Mouse (Mus musculus) common myeloid progenitor, adult 5-6 weeks (primary cell): ENCODE data around the gene Wnt2. TPM values are rescaled to one million over a fixed set of nuclear protein-coding genes. Genes with fewer than 3 reads are reported as not detected.

ENCODE experiments used
- ATAC-seq: replicated peaks from 2 replicates; pipeline ENCODE4 v1.8.0; 2016; ENCODE audit warnings: low read depth, mild to moderate bottlenecking, moderate TSS enrichment, inconsistent platforms; ENCODE audit not compliant: poor library complexity, severe bottlenecking
- total RNA-seq: library from RNA; stranded (forward); fragments of 200-1000, 187-1606 nt; gene quantifications from 2 replicates; pipeline ENCODE4 v1.2.3, GENCODE M21; 2017

Wnt2 gene
- total RNA-seq: not detected in 2 replicates

DNA sequence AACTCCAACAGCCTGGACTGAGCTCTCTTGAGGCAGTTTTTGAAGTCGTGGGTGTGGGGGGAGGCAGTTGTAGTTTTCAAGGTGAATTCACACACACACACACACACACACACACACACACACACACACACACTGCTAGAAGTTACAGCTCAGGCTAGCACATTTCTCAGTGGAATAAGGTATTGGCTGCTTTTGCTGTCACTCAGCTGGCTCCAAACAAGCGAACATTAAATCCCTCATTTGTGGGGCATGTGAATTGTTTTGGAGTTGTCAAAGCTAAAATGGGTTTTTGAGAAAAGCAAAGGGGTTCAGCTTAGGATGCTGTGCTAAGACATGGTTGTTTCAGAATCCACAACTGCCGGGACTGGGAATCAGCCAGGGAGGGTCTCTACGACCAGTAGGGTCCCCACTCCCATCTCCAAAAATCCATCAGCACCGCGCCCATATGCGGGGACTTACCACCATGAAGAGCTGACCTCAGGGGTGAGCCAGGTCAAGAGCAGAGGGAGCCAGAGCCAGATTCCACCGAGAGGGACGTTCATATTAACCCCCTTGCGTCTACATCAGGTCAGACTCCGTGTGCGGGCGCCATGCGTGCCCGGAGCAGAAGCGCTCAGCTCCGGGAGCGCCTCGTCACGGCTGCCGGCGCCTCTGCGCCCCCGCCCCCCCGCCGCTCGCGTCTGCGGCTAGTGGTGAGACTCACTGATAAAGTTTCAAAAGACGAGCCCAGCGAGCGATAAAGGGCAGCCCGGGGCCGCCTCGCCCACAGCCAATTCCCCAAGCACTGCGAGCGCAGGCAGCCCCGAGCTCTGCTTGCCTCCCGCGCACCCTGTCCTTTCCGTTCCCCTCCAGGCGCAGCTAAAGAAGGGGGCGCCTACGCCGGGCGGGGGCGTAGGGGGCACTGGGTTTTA lies at the start of gene Wnt2:
Gene Wnt2 (minus strand): TSS at position 840 of the 911 bp plus-strand sequence.
- peak; percentile 77 for ATAC-seq

DNA sequence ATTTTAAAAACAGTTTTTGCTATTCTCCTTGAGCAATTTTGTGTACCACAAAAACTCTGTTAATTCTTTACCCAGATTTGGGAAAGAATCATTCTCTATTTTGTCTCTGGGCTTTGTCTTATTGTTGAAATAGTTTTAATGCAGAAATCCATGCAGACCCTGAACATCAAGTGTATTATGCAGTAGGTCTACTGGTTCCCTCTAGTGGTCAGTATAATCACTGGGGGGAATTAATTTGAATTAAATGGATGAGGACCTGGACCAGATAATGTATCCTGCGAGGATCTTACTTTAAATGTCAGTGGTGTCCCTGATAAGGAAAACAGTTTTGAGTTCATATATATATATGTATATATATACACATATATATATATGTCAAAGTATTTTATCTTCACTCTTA lies 48.2 kb upstream of the Wnt2 start:
- ATAC-seq: peak; percentile 88

GRCm38 (mm10) chr6:18076986-18077385 lies 46.6 kb upstream of the Wnt2 start:
- no peak for ATAC-seq

DNA sequence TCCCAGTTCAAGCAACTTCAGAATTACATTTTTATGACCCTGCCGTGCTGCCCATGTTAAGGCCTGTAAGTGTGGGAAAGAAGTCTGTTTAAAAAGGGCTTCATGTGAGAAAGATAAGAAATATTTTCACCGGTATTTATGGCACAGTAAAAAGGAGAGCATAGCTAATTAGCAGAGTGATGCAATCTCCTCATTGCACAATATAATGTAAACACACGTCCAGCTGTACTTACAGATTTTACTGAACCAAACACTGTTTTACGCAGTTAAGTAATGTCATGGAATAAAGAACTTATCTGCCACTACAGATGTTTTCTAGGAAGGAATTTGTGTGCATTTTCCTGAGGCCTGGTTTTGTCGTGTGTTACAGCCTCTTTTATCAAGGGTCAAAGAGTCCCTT lies 46.2 kb upstream of the Wnt2 start:
- ATAC-seq: peak; percentile 39; the same call in 1 of the 2 replicates

GRCm38 (mm10) chr6:18057899-18058298 lies 27.5 kb upstream of the Wnt2 start:
- no peak for ATAC-seq

DNA sequence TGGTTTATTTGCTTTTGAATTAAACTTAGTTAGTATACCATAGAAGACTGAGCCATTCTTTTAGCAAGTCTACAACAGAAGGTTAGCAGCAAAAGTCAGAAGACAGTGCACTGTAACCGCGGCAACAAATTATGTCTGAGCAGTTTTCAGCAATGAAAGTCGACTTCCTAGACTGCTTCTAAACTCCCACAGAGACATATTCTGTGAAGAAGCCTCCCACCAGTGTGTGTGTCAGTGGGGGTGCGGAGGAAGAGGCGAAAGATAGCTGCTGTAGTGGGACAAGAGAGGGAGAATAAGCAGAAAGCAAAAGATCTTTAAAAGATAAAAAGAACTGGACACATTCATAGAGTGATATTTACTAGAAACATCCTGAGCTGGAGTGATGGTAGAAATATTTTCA lies 21.3 kb upstream of the Wnt2 start:
- ATAC-seq: no peak

DNA sequence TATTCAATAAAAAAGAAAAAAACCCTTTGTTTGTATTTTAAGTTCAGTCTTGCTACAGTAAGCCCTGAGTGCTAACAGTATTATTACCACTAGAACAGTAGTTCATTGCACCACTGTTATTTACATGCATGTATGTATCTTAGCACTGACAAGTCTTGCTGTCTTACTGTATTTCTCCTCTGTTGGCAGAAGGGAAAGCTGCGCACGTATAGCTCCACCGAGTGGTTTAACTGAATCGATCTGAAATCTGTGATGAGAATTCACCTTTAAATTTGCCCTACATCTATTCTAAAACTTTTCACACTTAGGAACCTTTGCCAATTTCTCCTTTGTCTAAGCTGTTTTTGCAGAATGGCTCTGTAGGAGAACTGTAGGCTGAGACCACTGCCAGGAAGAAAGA lies 13.9 kb upstream of the Wnt2 start:
- no peak for ATAC-seq

DNA sequence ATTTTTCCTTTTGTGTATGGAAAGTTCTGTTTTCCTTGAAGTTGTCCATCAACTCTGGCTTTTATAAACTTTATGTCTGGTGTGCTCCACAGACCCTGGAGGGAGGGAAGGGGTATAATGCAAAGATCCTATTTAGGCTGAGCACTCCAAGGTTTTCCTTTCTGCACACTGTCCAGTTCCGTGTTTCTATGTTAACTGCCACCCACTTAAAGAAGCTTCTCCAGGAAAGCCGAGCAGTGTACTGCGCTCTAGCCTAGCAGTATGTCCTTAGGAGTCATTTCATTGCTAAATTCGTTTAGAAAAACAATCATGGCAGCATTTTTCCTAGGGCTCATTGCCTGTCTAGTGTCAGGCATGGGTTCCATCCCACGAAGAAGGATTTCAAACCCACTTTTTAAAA lies 12.8 kb upstream of the Wnt2 start:
- no peak for ATAC-seq

- 0 out of 2 replicates have a peak, but pooled peaks have one; percentile 8 for ATAC-seq
Measured at GRCm38 (mm10) chr6:18032271-18032670, 1.9 kb upstream of the Wnt2 start.

DNA sequence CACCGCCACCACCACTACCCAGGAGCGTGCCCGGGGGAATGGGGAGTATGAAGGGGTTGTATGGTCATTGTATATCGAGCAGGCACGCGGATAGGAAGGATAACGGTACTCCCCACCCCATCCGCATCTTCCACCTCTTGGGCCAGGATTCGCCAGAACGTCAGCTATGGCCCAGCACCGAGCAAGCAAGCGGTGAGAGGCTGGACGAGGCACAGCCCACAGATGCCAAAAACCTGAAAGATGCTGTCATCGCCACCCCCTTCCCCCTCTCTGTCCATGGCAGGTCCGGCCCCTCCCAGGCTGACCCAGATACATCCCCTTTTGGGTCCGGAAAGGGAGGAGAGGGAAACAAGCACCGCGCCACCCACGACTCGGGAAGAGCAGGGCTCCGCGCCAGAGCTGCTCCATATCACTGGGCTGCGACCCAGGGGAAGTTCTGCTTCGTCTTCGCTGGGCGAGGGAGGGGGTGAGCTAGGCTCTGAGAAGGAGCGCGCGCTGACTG lies 1.2 kb upstream of the Wnt2 start:
- ATAC-seq: peak; percentile 75

DNA sequence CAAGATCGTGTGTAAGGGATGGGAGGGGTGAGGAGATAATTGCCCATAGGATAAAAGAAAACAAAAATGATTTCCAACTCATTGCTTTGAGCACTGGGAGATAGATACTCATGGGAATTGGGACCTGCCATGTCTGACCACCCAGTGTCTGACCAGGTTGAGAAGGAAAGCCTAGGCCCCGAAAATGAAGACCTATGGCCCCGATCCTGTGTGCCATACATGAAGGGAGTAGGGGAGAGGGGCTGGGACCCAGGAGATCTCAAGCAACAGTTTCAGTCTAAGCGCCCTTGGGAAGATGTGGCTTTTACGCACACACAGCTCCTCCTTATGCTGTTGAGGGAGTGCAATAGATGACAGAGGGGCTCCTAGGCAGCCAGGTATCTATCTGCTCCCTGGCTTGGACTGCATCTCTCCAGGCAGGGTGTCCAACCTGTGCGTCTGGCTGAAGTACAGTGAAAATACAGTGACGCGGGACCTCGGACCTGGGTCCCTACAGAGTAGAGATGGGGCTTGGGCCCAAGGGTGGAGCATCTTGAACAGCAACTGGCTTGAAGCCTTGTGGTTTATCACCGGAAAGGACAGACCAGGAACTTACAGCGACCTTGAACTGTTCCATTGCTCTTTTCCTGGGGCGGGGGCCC lies 603 bp upstream of the Wnt2 start:
- ATAC-seq: peak; percentile 2; the same call in 1 of the 2 replicates

GRCm38 (mm10) chr6:18024133-18024794 lies 6.1 kb downstream of the Wnt2 start:
- ATAC-seq: no peak

DNA sequence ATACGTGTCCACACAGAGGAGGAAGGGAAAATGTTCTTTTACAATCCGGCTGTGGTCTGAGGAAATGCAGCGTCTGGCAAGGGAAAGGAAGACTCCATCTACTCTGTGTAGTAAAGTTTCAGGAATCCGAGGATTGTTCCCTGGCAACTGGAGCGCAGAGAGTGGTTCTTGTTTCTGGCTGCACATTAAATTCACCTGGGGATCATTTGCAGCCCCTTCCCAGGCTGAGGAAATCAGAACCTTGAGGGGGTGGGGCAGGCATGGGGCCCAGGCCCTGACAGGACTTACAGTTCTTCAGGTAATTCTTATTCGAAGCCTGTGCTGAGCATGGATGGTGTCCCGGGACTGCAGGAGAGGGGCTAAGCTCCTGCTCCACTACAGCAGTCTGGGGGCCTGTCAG lies 17.0 kb downstream of the Wnt2 start:
- ATAC-seq: no peak

- ATAC-seq: 0 out of 2 replicates have a peak, but pooled peaks have one; percentile 22
Measured at GRCm38 (mm10) chr6:18007356-18007755, 23.0 kb downstream of the Wnt2 start.

DNA sequence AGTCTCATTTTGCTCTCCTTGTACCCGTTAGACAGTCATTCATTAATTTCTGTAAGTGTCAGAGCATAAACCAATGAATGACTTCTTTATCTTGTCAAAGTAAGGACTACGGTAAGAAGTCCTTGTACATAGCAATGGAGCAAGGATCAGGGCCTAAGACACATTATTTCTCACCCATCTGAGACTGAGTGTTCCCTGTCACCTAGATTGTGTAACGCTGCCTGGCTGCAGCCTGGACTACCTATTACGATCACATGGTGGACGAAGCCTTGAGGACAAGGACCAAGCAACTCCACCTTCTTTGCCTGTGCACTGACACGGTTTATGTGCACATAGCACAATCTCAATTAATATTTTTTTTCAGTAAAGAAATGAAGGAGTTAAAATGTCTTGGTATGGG lies 28.3 kb downstream of the Wnt2 start:
- no peak for ATAC-seq

GRCm38 (mm10) chr6:17998497-17998896 lies 31.9 kb downstream of the Wnt2 start:
- ATAC-seq: no peak

DNA sequence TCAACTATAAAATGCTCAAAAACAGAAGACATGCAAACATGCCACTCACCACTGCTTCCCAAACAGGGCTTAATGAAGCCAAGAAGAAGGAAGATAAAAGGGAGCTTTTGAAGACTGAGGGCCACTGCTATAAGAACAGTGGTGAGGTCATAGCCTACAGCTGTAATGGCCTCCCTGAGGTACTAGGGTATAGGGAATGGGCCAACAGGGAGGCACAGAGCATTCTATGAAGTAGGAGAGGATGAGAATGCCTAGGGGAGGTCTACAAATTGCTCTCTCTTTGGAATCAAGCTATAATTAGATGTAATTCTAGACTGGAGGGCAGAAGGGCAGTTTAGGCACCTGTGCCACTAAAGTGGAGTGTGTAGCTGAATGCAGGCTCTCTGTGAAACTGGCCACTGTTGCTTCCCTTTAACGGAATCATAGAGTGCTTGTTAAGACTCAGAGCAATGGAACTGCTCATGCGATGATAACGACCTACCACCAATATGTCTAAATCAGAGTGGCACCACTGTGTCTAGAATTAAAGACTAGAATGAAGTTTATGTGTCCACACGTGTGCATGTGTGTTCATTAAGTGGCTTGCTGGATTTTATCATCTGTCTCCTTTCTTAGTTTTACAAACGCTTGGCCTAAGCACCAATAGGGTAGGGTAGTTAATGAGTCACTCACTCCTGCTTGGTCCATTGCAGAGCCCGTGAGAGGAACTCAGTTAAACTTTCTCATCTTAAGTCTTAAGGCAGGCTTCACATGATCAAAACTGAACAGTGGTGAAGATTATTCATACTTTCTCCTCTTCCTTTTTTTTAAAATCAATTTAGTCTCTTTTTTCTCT lies 35.2 kb downstream of the Wnt2 start:
- no peak for ATAC-seq

GRCm38 (mm10) chr6:17991625-17992024 lies 38.8 kb downstream of the Wnt2 start:
- no peak for ATAC-seq

DNA sequence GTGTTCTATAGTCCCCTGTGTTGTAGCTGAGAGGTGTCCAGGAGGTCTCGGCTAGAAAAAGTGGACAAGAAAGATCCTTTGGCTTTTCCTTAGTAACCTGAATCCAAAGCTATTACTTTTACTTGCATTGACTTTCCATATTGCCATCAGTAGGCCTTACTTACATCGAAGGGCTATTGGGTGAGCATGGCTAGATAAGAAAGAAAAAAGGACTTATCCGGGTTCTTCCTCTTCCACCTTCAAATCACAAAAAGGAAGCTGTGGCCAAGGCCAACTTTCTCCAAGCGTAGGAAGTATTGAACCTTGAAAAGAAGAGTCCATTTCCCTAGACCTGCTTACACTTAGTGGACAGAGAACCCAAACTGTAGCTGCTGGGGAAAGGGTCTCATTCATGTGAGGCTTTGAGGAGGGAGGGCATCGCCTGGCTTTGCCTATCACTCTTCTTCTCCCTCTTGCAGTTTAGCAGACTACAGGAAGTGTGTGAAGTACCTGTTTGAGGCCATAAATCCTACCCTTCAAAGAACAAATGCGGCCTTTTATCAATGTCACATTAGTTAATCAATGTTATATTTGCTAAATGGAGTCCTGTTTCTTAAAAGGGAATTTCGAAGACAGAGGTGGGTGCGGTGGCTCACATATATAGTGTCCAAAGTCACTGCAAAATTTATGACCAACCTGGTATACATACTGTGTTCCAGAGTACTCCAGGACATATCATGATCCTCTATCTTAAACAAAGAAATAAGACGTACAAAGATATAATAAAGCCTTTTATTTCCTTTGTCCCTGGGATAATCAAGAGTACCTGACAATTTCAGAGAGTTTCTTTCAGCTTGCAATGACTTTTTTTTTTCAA lies 40.0 kb downstream of the Wnt2 start:
- ATAC-seq: no peak
